Mouse (Mus musculus) heart, adult 2 months (tissue): ENCODE measurements at regions not wholly inside any gene's neighbourhood (a gene's known extent, or its start where the extent isn't known, plus 50 kb on each side); places are given as distances from the start of the nearest gene placed in this dataset.

Experiments used
- DNase-seq, 2 experiments: peaks; one replicate each; pipeline ENCODE4 v3.0.0; 2021
- H3K27ac ChIP-seq: fragments of 200-600 bp; 2 replicates; pipeline ENCODE4 v1.8.1; 2022
- H3K27me3 ChIP-seq: fragments of 200-500 bp; 2 replicates; pipeline ENCODE4 v1.6.1; 2012; ENCODE audit warnings: mild to moderate bottlenecking, low read length, inconsistent platforms, mixed read lengths; ENCODE audit not compliant: control insufficient read depth, insufficient read depth
- H3K36me3 ChIP-seq: fragments of 200-500 bp; 2 replicates; pipeline ENCODE4 v1.6.1; 2012; ENCODE audit warnings: low read length, inconsistent platforms; ENCODE audit not compliant: control insufficient read depth, insufficient read depth
- H3K4me1 ChIP-seq: fragments of 200-500 bp; 2 replicates; pipeline ENCODE4 v1.6.1; 2011; ENCODE audit warnings: low read length; ENCODE audit not compliant: control insufficient read depth, insufficient read depth
- H3K4me3 ChIP-seq: fragments of 200-600 bp; 2 replicates; pipeline ENCODE4 v1.8.1; 2022
- H3K79me2 ChIP-seq: fragments of 200-500 bp; replicated peaks from 2 replicates; pipeline ENCODE4 v1.6.1; 2012; ENCODE audit warnings: mild to moderate bottlenecking, inconsistent platforms, low read length, moderate library complexity, mixed read lengths; ENCODE audit not compliant: control insufficient read depth, insufficient read depth
- H3K9ac ChIP-seq: fragments of 200-500 bp; 2 replicates; pipeline ENCODE4 v1.6.1; 2012; ENCODE audit warnings: low read depth, mild to moderate bottlenecking, control low read depth, inconsistent platforms, low read length, mixed read lengths
- CTCF ChIP-seq: fragments of 200-600 bp; IDR thresholded peaks from 2 replicates; pipeline ENCODE4 v1.8.1; 2022; ENCODE audit warnings: antibody characterized with exemption, mild to moderate bottlenecking, moderate library complexity
- EP300 ChIP-seq: fragments of 200-500 bp; IDR thresholded peaks from 2 replicates; pipeline ENCODE4 v1.6.1; 2011; ENCODE audit warnings: low read depth, low read length, control low read depth; ENCODE audit not compliant: insufficient read depth
- POLR2A ChIP-seq: fragments of 200-500 bp; IDR thresholded peaks from 2 replicates; pipeline ENCODE4 v1.6.1; 2011; ENCODE audit warnings: mild to moderate bottlenecking, low read depth, low read length, control low read depth; ENCODE audit not compliant: insufficient read depth
- WGBS: fragments of 180-500 bp; shearing (Covaris S2); methylation state at CpG from one replicate; pipeline ENCODE4 v1.1.7; 2018; 5-methylcytosine and 5-hydroxymethylcytosine counted together
- intact Hi-C: fragments of 180-260 bp; cut with DNase I; formaldehyde crosslinking; loops from one replicate; pipeline ENCODE4 v1.15.1; 2025

GRCm38 (mm10) chr2:74128782-74129538 is 217.8 kb upstream of the Atp5g3 start:
- Histone ChIP-seq H3K27me3 (peaks cover 5% of the 10 kb centered on the region), H3K4me1 (no peaks in the 10 kb centered on the region), H3K4me3 (no peak overlapping the region), H3K27ac (no peak overlapping the region), H3K79me2 (no peaks in the 10 kb centered on the region), H3K9ac (no peak overlapping the region), H3K36me3 (no peaks in the 10 kb centered on the region)
- DNase-seq = no peak
- intact Hi-C loops = no loop called here
- WGBS = 1% methylated on average over 14 of the region's 14 CpGs
- TF ChIP-seq CTCF (no peak), EP300 (no peak), POLR2A (no peak)

- Histone ChIP-seq H3K4me3 (no peak overlapping the region), H3K36me3 (no peaks in the 10 kb centered on the region), H3K9ac (no peak overlapping the region), H3K79me2 (no peaks in the 10 kb centered on the region), H3K27ac (no peak overlapping the region), H3K27me3 (peaks cover 5% of the 10 kb centered on the region), H3K4me1 (no peaks in the 10 kb centered on the region)
- TF ChIP-seq POLR2A (no peak), EP300 (no peak), CTCF (no peak)
- no peak for DNase-seq
- WGBS = 77% methylated on average over 4 of the region's 4 CpGs
- intact Hi-C loops = no loop called here
Observed at GRCm38 (mm10) chr2:74127136-74127535, 216.0 kb upstream of the Atp5g3 start.

GRCm38 (mm10) chr2:74124252-74124651 is 213.1 kb upstream of the Atp5g3 start:
- H3K4me1 ChIP-seq = no peaks in the 10 kb centered on the region
- intact Hi-C loops = no loop called here

GRCm38 (mm10) chr2:74123360-74124074 is 212.4 kb upstream of the Atp5g3 start:
- no peak overlapping the region for H3K4me3 ChIP-seq
- no peak overlapping the region for H3K27ac ChIP-seq
- no peaks in the 10 kb centered on the region for H3K79me2 ChIP-seq
- no peak overlapping the region for H3K9ac ChIP-seq
- intact Hi-C loops = no loop called here
- no peak for DNase-seq
- 77% methylated on average over 6 of the region's 6 CpGs for WGBS
- H3K4me1 ChIP-seq = no peaks in the 10 kb centered on the region
- H3K36me3 ChIP-seq = no peaks in the 10 kb centered on the region
- H3K27me3 ChIP-seq = no peaks in the 10 kb centered on the region
- TF ChIP-seq EP300 (no peak), CTCF (no peak)

More at GRCm38 (mm10) chr2:74124252-74124651, 213.1 kb upstream of the Atp5g3 start:
- H3K36me3 ChIP-seq = no peaks in the 10 kb centered on the region
- no peak overlapping the region for H3K27ac ChIP-seq
- no peaks in the 10 kb centered on the region for H3K27me3 ChIP-seq
- no peak for TF ChIP-seq EP300
- TF ChIP-seq CTCF = no peak
- no peak for TF ChIP-seq POLR2A
- no peaks in the 10 kb centered on the region for H3K79me2 ChIP-seq
- no peak overlapping the region for H3K9ac ChIP-seq
- no peak for DNase-seq
- WGBS = 43% methylated on average over 2 of the region's 2 CpGs
- no peak overlapping the region for H3K4me3 ChIP-seq

GRCm38 (mm10) chr2:74122937-74123336 is 211.8 kb upstream of the Atp5g3 start:
- no peaks in the 10 kb centered on the region for H3K79me2 ChIP-seq
- H3K27me3 ChIP-seq = no peaks in the 10 kb centered on the region
- TF ChIP-seq POLR2A (no peak), CTCF (no peak), EP300 (no peak)
- no peak overlapping the region for H3K9ac ChIP-seq
- H3K4me3 ChIP-seq = no peak overlapping the region
- no peaks in the 10 kb centered on the region for H3K4me1 ChIP-seq
- intact Hi-C loops = no loop called here
- no peak for DNase-seq
- WGBS = 84% methylated on average over 2 of the region's 2 CpGs
- H3K36me3 ChIP-seq = no peaks in the 10 kb centered on the region
- no peak overlapping the region for H3K27ac ChIP-seq

- 44% methylated on average over 10 of the region's 10 CpGs for WGBS
- no peaks in the 10 kb centered on the region for H3K79me2 ChIP-seq
Observed at GRCm38 (mm10) chr2:74120051-74120450, 208.9 kb upstream of the Atp5g3 start.

More at GRCm38 (mm10) chr2:74120051-74120450, 208.9 kb upstream of the Atp5g3 start:
- Histone ChIP-seq H3K4me1 (no peaks in the 10 kb centered on the region), H3K9ac (no peak overlapping the region), H3K4me3 (no peak overlapping the region), H3K27ac (no peak overlapping the region), H3K27me3 (no peaks in the 10 kb centered on the region), H3K36me3 (no peaks in the 10 kb centered on the region)
- no peak for DNase-seq
- no peak for TF ChIP-seq CTCF
- TF ChIP-seq EP300 = no peak
- no peak for TF ChIP-seq POLR2A
- intact Hi-C loops = no loop called here
